Mouse (Mus musculus): ENCODE measurements around the gene Tunar.

Gene Tunar

DNA sequence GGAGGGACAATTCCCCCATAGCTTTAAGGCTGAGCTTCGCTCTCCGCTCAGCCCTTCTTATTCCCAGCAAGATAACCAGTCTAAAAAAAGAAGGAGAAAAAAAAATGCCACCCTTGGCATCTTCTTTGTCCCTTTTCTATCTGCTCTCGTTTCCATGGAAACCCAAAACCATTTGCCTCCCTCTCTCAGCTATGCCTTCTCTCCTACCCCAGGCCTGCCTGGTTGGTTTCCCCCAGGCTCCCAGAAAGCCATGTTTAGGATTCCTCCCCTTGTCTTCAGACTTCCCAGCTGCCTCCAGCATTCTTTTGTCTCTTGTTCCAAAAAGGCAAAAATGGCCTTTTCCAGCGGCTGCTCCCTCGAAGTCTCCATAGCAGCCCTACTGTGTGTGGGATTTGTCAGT lies 70.1 kb downstream of the Tunar start:
- no peak for DNase-seq (ENCODE audit: low read depth)

DNA sequence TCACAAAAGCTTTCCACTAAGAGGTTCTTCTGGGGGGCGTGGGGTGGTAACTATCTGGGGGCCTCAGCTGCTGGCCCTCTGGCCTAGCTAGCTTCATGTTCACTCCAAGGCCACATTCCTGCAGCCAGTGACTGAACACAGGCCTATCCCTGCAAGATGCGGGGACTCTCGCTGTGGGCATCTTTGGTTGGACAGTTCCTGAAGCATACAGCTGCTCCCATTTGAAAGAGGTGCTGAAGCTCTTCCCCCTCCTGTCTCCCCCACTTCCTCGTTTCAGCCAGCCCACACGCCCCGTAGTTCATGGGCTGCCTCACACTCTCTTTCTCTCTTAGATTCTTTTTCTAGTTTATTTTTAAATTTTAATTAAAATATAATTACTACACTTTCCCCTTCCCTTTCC lies 72.3 kb downstream of the Tunar start:
- no peak for DNase-seq (ENCODE audit: low read depth)

DNA sequence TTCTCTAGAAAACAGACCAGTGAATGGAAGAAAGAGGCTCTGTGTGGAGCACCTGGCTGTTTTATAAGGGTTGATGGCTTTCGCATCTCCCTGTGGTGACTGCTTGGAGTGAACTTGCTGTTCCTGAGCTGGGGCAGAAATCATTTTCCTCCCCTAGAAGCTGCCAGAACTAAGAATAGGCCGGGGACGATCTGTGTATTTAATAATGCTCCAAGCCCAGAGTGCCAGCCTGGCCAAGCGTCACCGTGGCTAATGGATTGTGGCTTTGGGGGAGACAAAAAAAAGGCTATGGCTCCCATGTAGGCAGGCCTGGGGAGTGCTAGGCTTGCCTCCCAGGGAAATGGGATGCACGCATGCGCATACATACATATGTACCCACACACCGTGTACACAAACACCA lies 80.2 kb downstream of the Tunar start:
- no peak for DNase-seq (ENCODE audit: low read depth)

GRCm38 (mm10) chr12:105420476-105420875 lies 86.8 kb downstream of the Tunar start:
- DNase-seq (ENCODE audit: low read depth): no peak

DNA sequence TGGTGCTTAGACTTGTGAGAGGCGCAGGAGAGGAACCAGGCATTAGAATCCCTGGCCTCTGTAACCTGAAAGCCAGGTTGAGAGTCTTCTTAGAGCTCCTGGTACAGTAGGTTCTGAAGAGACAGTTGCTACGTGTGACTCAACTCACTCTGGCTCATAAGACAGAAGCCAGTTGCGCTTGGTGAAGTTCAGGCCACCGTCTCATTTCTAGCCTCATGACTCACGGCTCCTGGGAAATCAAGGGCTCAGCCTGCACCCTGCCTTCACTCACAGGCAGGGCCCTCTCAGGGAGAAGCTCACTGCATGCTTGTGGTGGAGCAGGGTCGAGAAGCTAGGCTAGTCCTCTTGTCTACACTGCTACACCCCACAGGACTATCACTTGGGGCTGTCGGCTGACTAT lies 92.9 kb downstream of the Tunar start:
- no peak for DNase-seq (ENCODE audit: low read depth)

GRCm38 (mm10) chr12:105427039-105427757 lies 93.5 kb downstream of the Tunar start:
- DNase-seq (ENCODE audit: low read depth): peak; percentile 71

GRCm38 (mm10) chr12:105431872-105432271 lies 98.2 kb downstream of the Tunar start:
- DNase-seq (ENCODE audit: low read depth): peak; percentile 33

- DNase-seq (ENCODE audit: low read depth): no peak
Observed at GRCm38 (mm10) chr12:105432807-105433206, 99.1 kb downstream of the Tunar start.
